Mouse (Mus musculus): ENCODE measurements around the gene Slc12a4. TPM values are rescaled to one million over a fixed set of nuclear protein-coding genes. Genes with fewer than 3 reads are reported as not detected.

Slc12a4 gene
- polyA plus RNA-seq (2017; shearing (Covaris generic)): 13.7 TPM

DNA sequence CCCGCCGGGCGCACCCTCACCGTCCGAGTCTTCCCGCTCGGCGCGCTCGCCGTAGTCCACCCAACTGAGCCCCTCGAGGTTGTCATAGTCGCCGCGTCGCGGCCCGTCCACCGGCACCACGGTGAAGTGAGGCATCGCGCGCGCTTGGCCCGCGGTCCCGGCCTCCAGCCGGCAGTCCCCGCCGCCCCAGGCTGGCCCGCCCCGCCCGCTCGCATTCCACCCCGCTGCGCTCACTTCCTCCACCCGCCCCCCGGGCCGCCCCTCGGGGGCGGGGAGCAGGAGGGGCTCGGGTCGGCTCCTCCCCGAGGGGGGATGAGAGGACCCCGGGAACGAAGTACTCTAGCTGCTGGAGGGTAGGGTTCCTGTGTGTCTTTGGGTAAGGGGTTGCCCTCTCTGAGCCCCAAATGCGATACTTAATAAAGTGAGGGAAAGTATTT lies at the start of gene Slc12a4:
Gene Slc12a4 (minus strand): TSS at position 193 of the 437 bp plus-strand sequence.

DNA sequence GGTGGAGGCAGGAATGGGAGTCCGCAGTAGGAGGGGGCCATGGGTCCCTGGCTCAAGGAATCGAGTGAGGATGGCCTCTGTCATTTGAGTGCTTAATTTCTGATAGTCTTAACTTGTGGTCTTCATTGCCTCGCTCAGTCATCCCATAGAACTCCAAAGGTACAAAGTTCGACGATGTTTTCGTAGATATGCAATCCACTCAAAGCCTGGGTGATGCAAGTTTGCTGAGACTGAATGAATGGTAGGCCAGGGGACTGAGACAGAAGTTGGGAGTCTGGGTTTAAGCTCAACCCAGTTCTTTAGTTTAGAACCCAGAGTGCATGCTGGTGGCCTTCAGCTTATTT lies 45.7 kb upstream of the Slc12a4 start, which contains the start of gene Ddx28:
Gene Ddx28 (minus strand): TSS at position 240 of the 344 bp plus-strand sequence.

DNA sequence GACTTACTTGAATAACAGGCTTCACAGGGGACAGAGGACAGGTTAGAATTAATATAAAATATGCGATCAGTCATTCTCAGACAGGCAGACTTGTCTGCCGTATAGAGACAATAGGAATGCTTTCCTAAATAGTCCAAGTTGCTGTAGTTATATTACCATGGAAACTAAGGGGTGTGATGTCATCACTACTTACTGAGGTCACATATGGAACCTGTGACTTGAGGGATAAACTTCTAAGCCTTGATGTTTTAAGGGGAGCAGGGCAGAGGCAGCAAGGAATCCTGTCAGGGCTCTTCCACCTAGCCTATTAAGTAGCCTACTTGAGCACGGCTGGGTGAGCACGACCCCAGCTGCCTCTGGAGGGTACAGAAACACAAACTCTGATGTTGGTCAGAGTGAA lies 40.0 kb upstream of the Slc12a4 start, which contains the start of gene Dpep2nb:
Gene Dpep2nb (minus strand): TSS at position 101 of the 400 bp plus-strand sequence.

DNA sequence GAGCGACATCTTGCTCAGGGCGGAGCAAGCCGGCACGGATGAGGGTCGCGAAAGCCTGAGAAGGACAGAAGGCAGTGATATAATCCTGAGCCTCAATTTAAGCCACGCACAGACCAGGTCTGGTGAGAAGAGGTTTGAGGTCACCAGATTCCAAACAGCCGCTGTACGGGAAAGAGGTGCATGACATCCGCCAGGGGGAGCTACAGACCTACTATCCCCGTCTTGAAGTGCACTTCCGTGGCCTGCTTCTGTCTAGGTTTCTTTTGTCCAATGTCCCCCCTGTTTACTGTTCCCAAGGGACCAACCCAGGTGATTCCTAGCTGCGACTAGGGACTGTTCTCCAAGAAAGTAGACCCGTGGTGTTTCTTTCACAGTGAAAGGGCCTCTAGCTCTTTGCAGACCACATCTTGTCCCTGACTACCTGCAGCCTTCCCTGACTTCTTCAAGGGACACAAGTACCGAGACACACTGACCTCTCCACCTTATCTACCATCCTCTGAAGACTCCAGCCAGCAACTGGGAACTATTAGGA lies 25.0 kb upstream of the Slc12a4 start, which contains the start of gene Dus2:
Gene Dus2 (plus strand): TSS at position 482 of the 532 bp plus-strand sequence.

DNA sequence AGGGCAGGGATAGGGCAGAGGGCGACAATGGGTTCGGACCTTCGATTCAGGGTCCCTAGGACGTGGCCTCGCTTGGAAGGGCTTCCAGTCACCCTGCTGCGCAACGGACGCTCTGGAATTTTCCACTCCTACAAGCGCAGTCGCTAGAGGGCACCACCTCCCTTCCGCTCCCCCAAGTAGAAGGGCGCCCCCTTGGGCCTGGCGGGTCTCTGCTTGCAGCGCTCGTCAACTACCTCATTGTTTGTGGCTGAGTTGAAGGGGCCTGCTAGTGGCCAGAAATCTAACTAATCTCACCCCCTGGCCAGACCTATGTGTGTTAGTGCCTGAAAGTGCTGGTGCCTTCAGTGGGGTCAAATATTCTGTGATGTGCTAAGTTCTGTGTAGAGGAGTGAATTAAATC lies 13.4 kb upstream of the Slc12a4 start, which contains the start of gene Dpep3:
Gene Dpep3 (minus strand): TSS at position 105 of the 400 bp plus-strand sequence.

DNA sequence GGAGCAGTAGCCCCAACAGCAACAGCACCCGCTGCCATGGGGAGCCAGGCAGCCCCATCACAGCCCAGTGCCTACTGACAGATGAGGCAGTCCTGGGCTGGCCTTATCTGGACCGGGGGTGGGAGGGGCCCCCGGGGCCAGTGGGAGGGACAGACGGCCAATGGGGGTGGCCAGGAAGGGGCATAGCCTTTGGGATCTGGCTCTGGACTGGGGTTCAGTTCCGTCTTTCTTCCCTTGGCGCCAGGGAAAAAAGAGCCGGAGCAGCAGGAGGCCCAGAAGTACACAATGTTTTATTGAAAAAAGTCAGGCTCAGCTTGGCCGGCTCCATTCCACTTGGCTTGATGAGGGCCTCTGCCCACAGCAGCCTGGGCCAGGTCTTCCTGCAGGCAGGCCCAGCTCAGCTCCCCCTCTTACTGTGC lies 22.6 kb downstream of the Slc12a4 start, which contains the start of gene Lcat:
Gene Lcat (minus strand): TSS at position 62 of the 419 bp plus-strand sequence.

DNA sequence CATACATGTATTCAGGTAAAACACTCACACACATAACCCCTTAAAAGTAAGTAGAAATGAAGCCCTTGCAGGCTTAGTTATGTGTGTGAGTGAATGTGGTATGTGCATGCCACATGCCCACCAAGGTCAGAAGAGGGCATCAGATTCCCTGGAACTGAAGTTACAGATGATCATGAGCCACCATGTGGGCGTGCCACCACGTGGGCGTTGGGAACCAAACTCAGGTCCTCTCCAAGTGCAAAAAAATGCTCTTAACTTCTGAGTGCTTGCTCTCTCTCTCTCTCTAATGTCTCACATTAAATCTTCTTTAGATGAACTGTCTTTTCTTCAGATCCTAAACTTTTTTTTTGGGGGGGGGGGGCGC lies 27.6 kb downstream of the Slc12a4 start, which contains the start of gene Psmb10:
Gene Psmb10 (minus strand): TSS at position 139 of the 364 bp plus-strand sequence.

DNA sequence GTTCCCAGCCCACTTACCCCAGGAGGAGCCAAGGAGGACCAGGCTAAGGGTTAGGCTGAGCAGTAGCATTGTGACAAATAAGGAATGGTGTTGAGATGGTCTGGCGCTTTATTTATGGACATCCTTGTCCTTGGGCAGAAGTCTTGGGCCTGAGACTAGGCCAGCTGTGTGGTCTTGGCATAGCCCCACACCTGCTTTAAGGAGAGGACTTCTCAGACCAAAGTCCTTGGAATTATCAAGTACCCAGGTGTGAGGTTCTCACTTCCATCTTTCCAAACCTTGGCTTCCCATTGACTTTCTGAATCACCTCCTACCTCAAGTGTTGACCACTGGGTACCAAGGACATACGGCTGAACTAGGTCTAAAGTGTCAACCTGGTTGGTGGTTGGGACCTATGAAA lies 32.1 kb downstream of the Slc12a4 start, which contains the start of gene Ctrl:
Gene Ctrl (minus strand): TSS at position 101 of the 400 bp plus-strand sequence.

DNA sequence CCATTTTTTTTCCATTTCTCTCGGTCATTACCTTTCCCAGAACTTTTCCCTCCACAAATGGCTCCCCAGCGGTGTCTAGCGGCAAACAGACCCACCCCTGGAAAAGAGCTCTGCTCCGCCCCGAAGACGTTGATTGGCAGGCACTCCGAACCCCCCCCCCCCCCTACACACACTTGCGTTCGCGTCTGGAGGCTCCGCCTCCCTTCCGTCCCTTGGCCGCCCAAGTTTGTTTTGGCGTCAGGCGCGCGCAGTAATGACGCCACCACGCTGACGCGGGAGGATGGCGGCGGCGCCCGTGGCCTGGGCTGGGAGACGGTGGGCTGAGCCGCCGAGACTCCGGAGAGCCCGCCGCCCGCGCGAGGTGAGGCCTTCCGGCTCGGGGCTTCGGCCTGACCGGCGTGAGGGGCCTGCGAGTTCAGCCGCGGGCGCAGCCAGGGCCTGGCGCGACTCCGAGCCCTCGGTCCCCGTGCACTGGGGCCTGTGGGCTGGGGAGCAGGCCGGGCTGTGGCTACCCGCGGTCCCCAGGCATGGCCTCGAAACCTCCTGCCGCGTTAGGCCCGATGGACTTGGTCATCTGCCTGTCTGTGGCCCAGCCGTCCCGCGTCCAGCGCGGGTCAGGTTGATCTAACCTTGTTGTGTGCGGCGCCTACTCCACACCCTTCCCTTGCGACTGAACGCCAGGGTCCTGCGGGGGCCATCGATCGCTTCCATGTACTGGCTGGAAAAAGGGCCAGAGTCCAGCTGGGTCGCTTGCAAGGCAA lies 65.5 kb downstream of the Slc12a4 start, which contains the start of gene Pskh1:
Gene Pskh1 (plus strand): TSS at position 262 of the 761 bp plus-strand sequence.

Other genes starting within 250 kb of the Slc12a4 start
- 7.1 TPM for gene Gfod2, start 207.4 kb downstream of the Slc12a4 start, polyA plus RNA-seq (2017; shearing (Covaris generic))
- gene Ranbp10, start 138.7 kb downstream of the Slc12a4 start, polyA plus RNA-seq (2017; shearing (Covaris generic)): 63.2 TPM
- not detected for gene Tsnaxip1, start 138.4 kb downstream of the Slc12a4 start, polyA plus RNA-seq (2017; shearing (Covaris generic))
- 18.8 TPM for gene Cenpt, start 112.8 kb downstream of the Slc12a4 start, polyA plus RNA-seq (2017; shearing (Covaris generic))
- gene Thap11, start 111.0 kb downstream of the Slc12a4 start, polyA plus RNA-seq (2017; shearing (Covaris generic)): 15.4 TPM
- gene Nutf2, start 105.5 kb downstream of the Slc12a4 start, polyA plus RNA-seq (2017; shearing (Covaris generic)): 11.2 TPM
- gene Edc4, start 85.2 kb downstream of the Slc12a4 start, polyA plus RNA-seq (2017; shearing (Covaris generic)): 77.2 TPM
- 1.1 TPM for gene Nrn1l, start 72.5 kb downstream of the Slc12a4 start, polyA plus RNA-seq (2017; shearing (Covaris generic))
- 18.5 TPM for gene Pskh1, start 65.7 kb downstream of the Slc12a4 start, polyA plus RNA-seq (2017; shearing (Covaris generic))
- gene Ctrl, start 32.2 kb downstream of the Slc12a4 start, polyA plus RNA-seq (2017; shearing (Covaris generic)): 0.59 TPM
- gene Psmb10, start 27.7 kb downstream of the Slc12a4 start, polyA plus RNA-seq (2017; shearing (Covaris generic)): 256 TPM
- not detected for gene Lcat, start 22.7 kb downstream of the Slc12a4 start, polyA plus RNA-seq (2017; shearing (Covaris generic))
- 0.22 TPM for gene Dpep3, start 13.3 kb upstream of the Slc12a4 start, polyA plus RNA-seq (2017; shearing (Covaris generic))
- 40.4 TPM for gene Dus2, start 25.2 kb upstream of the Slc12a4 start, polyA plus RNA-seq (2017; shearing (Covaris generic))
- 0.74 TPM for gene Dpep2nb, start 39.9 kb upstream of the Slc12a4 start, polyA plus RNA-seq (2017; shearing (Covaris generic))
- 7.5 TPM for gene Ddx28, start 45.8 kb upstream of the Slc12a4 start, polyA plus RNA-seq (2017; shearing (Covaris generic))
- 187 TPM for gene Nfatc3, start 92.7 kb upstream of the Slc12a4 start, polyA plus RNA-seq (2017; shearing (Covaris generic))
- 1.1 TPM for gene Esrp2, start 170.9 kb upstream of the Slc12a4 start, polyA plus RNA-seq (2017; shearing (Covaris generic))
- gene Pla2g15, start 184.3 kb upstream of the Slc12a4 start, polyA plus RNA-seq (2017; shearing (Covaris generic)): 4.3 TPM
- gene Slc7a6, start 202.8 kb upstream of the Slc12a4 start, polyA plus RNA-seq (2017; shearing (Covaris generic)): 30.3 TPM
- gene Slc7a6os, start 244.8 kb upstream of the Slc12a4 start, polyA plus RNA-seq (2017; shearing (Covaris generic)): 70.7 TPM
- gene Prmt7, start 244.8 kb upstream of the Slc12a4 start, polyA plus RNA-seq (2017; shearing (Covaris generic)): 30.2 TPM

Data from effector memory CD4-positive, alpha-beta T cell, adult 7 months (primary cell).